Mouse (Mus musculus): ENCODE measurements around the gene Map4k4.

DNA sequence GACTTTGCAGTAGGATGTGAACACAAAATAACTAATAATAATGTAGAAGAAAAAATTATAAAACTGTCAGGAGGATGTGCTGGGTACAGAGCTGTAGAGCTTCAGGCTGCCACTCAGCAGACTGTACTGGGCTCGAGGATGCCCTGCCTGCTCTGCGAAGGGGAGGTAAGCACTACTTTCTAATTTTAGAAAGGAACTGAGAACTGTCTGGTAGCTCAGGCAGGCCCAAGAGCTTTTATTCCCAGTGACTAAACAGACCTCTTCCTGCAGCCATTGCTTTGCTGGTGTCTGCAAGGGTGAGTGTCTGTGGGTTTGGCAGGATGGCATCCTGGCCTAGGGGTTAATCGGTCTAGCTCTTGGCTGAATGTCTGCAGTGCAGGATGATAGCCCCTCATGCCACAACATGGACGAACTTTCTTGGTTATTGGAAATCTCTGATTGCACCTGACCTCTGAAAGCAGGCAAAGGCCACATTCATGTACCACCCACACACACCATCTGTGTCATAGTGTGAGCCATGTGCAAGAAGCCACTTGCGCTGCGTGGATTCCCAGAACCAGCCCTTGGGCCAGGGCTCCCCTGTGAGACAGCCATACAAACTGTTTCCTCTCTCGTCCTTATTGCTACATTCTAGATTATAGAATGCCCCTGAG lies 43.8 kb upstream of the Map4k4 start:
- TF ChIP-seq CTCF (IDR thresholded peaks at IDR 0.05 in 2 of 3, conservative IDR thresholded peaks at IDR 0.05 in 1 of 3; ENCODE audit: control insufficient read depth in 1 of 3, insufficient read depth in 1 of 3, low read depth in 2 of 3, low read length in 3 of 3, poor library complexity in 1 of 3, severe bottlenecking in 1 of 3) = no peak
- TF ChIP-seq BHLHE40 (IDR thresholded peaks at IDR 0.05; ENCODE audit: borderline replicate concordance, low read depth, low read length) = no peak
- no peak for TF ChIP-seq EP300 (IDR thresholded peaks at IDR 0.05; ENCODE audit: low read depth in 1 of 2, low read length in 2 of 2)
- no peak for TF ChIP-seq MXI1 (IDR thresholded peaks at IDR 0.05; ENCODE audit: low read depth, low read length)
- no peak for TF ChIP-seq CHD2 (IDR thresholded peaks at IDR 0.05; ENCODE audit: low read length)

Data from MEL (cell line).